Mouse (Mus musculus): Measurements from ENCODE around the gene Kcne1.

Gene Kcne1

GRCm38 (mm10) chr16:92359229-92359628 lies at the start of gene Kcne1:
Kcne1 (minus strand) TSS chr16:92359468.
- no peak for DNase-seq (ENCODE audit: low read depth, low spot score)

- no peak for DNase-seq (ENCODE audit: low read depth, low spot score)
Observed at GRCm38 (mm10) chr16:92407883-92408282, 48.6 kb upstream of the Kcne1 start.

DNA sequence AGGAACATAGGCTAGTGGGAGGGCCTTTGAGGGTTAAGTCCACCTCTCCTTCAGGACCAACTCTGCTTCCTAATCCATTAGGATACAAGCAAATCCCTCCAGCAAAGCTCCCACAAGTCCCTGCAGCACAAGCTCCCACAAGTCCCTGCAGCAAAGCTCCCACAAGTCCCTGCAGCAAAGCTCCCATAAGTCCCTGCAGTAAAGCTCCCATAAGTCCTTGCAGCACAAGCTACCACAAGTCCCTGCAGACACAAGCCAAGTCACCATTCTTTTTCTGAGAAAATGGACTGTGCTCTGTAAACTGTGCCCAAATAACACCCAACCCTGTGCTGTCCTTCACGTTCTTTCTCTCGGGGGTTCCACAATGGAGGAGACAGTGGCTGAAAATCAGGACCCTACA lies 44.9 kb upstream of the Kcne1 start:
- DNase-seq (ENCODE audit: low read depth, low spot score), result no peak

DNA sequence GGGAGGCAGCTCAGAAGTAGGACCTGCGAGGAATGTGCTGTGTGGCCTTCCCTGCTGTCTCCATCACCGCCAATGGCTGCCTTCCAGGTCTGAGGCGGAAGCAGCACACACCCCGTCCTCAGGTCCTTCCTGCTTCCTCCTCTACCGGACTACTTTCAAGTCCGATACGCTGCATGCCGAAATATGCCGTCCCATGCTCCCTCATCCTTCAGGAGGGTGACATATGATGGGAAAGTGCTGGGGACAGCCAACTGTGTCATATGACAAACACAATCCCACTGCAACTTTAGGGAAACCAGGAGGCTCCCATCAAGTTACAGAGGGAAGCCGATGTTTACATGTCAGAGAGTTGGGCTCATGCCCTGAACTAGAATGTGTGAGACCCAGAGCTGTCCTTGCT lies 43.8 kb upstream of the Kcne1 start:
- no peak for DNase-seq (ENCODE audit: low read depth, low spot score)

GRCm38 (mm10) chr16:92402216-92402615 lies 42.9 kb upstream of the Kcne1 start:
- no peak for DNase-seq (ENCODE audit: low read depth, low spot score)

DNA sequence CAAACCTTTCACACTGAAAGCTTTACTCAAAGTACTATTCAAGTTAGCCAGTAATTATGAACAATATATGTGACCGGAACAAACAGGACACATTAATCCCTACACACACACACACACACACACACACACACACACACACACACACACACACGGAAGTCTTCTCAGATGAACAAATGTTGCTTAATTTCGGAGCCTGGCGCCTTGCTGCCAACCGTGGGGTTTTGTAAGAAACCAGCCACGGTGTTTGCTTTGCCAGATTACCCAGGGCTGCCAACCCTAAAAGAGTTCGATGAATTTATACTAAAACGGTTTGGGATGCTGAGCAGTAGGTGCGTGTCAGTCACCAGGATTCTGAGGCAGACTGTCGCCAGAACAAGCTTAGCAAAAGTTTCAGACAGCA lies 41.9 kb upstream of the Kcne1 start:
- DNase-seq (ENCODE audit: low read depth, low spot score), result no peak

DNA sequence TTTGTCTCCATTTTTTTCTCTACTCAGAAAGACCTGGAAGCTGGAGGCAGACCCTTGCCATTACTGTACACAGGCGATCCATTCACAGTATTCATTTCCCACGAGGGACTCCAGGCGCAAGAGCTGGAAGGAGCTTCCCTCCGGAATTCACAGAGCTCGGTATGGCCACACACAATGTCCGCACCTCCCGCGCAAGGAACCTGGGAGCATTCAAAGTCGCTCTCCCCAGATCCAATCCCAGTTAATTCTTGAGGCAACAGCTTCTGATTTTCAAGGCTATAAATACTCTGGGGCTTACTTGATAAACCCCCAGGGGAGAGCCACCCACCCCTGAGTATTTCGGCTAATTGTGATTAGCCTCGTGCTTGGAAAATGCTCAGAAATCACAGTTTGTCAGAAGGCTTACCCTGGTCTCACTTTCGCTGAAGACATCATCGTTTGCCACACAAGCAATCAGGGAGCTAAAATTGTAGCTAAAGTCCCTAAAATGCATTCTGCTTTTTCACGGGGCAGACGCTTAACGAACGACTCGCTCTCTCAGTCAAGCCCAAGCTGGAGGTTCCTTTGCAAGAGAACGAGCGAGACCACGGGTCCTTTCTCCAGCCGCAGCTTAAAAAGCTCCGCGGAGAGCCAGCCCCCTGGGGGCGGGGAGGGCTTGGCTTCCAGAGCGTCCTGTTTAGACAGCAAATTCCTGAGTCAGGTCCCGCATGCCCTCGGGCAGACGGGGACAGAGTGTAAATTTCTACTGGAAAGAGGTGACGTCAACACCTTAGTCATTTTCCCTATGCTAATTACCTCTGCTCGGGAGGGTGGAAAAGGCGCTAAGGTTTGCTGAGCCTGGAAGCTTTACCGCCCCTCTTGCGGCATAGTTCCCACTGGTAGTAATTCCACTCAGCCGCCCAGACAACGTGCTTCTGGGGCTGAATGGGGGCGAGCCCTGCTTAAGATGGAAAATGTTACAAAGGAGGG lies 40.5 kb upstream of the Kcne1 start:
- DNase-seq (ENCODE audit: low read depth, low spot score), result peak; percentile 81

GRCm38 (mm10) chr16:92398574-92399118 lies 39.4 kb upstream of the Kcne1 start:
- no peak for DNase-seq (ENCODE audit: low read depth, low spot score)

- DNase-seq (ENCODE audit: low read depth, low spot score), result no peak
Observed at GRCm38 (mm10) chr16:92397745-92398573, 38.7 kb upstream of the Kcne1 start.

GRCm38 (mm10) chr16:92393732-92394131 lies 34.5 kb upstream of the Kcne1 start:
- no peak for DNase-seq (ENCODE audit: low read depth, low spot score)

DNA sequence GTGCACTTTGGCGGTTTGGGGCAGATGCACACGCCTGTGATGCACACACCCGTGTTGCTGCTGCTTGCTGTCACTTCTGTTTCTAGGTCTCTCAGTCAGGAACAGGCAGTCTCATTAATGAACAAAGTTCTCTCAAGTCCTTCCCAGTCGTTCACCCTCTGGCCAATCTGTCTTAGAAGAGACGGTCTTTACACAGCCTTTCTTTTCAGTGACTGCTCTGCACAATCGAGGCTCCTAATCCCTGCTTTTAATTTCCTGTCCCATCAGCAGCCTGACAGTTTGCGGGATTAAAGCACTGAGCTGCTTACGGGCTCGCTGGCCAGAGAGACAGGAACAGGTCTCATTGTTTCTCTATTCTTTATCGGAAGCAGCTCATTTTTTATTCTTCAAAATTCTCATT lies 28.4 kb upstream of the Kcne1 start:
- no peak for DNase-seq (ENCODE audit: low read depth, low spot score)

DNA sequence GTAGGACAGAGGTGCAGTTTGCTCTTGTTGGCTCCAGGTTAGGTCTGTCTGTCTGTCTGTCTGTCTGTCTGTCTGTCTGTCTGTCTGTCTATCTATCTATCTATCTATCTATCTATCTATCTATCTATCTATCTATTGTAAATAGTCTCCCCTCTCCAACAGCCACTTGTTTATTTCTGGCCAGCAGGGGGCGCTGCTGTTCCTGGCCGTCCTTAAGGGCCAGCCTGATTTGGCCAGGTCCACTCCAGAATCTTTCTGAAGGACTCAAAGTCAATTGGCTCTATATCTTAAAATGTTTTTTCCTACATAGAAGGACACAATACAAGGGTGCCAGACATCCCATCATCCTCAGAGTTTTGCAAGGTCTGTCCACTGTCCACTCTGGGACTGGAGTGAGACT lies 25.8 kb upstream of the Kcne1 start:
- no peak for DNase-seq (ENCODE audit: low read depth, low spot score)

- DNase-seq (ENCODE audit: low read depth, low spot score), result no peak
Observed at GRCm38 (mm10) chr16:92383412-92383811, 24.1 kb upstream of the Kcne1 start.

DNA sequence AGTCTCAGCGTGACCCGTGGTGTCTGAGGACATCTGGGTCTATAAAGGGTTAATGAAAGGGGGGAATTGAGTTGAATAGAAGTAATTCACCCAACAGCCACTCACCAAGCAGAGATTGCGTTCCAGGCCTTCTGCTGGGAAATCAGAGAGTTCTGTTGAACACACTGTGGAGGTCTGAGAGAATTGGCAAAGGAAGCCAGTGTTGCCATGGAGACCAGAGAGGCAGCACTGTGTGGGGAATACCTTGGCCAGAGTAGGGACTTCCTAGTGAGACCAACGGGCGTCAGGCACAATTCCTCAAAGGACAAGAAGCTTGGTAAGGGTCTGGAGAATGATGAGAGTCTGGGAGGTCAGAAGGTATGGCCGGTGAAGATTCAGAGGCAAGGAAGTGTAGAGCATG lies 23.2 kb upstream of the Kcne1 start:
- DNase-seq (ENCODE audit: low read depth, low spot score), result no peak

DNA sequence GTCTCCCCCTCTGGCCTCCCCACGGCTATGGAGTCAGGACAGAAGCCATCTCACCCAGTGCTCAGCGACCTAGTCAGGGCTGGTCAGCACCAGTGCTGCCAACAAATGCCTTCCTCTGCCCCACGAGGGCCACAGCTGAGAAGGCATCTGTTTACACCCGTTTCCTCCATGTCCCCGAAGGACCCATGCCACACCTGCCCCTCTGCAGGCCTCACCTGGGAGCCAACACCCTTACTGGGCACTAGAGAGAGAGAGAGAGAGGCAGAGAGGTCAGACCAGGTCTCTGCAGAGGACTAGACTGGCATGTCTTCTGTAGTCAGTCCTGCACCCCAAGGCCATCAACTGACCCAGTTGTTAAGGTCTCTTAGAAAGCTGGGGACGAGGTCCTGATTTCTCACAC lies 21.8 kb upstream of the Kcne1 start:
- DNase-seq (ENCODE audit: low read depth, low spot score), result no peak

GRCm38 (mm10) chr16:92376976-92377375 lies 17.7 kb upstream of the Kcne1 start:
- no peak for DNase-seq (ENCODE audit: low read depth, low spot score)

DNA sequence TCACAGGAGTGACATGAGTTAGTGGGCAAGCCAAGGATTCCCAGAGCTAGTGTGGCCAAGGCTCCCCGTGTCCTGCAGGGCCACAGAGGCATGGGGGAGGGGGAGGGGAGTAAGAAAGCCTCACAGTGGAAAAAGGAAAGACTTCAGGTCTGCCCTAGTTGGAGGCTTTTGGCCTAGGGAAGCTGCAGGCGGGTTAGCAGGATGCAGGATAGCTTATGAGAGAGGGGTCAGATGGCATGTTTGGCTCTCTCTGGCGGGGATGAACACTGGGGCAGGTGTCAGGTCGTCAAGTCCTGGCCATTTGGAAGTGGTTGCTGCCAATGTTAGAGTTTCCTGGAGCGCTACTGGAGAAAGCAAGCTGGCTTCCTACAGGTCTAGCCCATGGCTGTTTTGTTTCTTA lies 12.4 kb upstream of the Kcne1 start:
- no peak for DNase-seq (ENCODE audit: low read depth, low spot score)

DNA sequence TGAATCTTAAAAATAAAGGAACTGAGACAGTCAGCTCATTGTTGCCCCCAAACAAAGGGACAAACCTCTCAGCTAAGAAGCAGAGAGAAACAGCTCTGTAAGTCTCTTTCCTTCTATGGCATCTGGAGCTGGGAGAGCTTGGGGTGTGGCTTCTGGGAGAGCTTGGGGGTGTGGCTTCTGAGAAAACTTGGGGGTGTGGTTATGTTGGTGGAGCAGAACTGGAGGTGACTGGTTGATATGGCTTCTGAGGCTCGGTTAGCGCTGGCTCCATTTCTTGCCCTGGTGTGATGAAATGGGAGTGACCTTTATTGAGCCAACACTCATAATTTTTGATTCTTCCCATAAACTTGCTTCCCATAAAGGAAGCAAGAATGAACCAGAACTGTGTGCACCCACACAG lies 10.0 kb upstream of the Kcne1 start:
- DNase-seq (ENCODE audit: low read depth, low spot score), result peak; percentile 14

DNA sequence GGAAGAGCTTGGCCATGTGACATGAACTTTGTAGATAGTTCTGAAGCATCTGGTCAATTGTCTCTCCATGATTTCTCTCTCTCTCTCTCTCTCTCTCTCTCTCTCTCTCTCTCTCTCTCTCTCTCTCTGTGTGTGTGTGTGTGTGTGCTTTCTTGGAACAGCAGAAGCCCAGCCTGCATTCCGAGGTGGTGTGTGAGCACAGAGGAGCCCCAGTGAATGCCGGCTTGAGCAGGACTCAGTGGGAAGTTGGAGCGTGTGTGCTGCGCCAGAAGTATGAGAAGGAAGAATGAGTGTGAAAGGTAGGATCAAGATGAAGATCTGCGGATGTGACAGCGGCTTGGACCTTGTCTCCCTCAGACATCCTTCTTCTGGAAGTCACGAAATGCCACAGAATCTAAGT lies 6.2 kb upstream of the Kcne1 start:
- no peak for DNase-seq (ENCODE audit: low read depth, low spot score)

GRCm38 (mm10) chr16:92360711-92361110 lies 1.4 kb upstream of the Kcne1 start:
- DNase-seq (ENCODE audit: low read depth, low spot score), result no peak

GRCm38 (mm10) chr16:92358734-92359133 lies 534 bp downstream of the Kcne1 start:
- DNase-seq (ENCODE audit: low read depth, low spot score), result peak; percentile 16

GRCm38 (mm10) chr16:92357566-92357965 lies 1.7 kb downstream of the Kcne1 start:
- no peak for DNase-seq (ENCODE audit: low read depth, low spot score)

All from WW6 (cell line).